Mouse (Mus musculus) hindbrain, embryonic 16.5 days (tissue): ENCODE data around the gene Mad2l2. TPM values are rescaled to one million over a fixed set of nuclear protein-coding genes. Genes with fewer than 3 reads are reported as not detected.

Source experiments
- ATAC-seq: fragments of 200-750 bp; cut with Nextera tagmentation; 2 replicates; pipeline ENCODE4 v1.8.0; 2017; ENCODE audit warnings: moderate TSS enrichment, moderate library complexity
- H3K27ac ChIP-seq: fragments of 300-500 bp; sonication (generic); 2 replicates; pipeline ENCODE4 v1.5.1; 2014; ENCODE audit warnings: low read depth, mild to moderate bottlenecking, control low read depth, low read length, moderate library complexity
- H3K27me3 ChIP-seq: fragments of 300-500 bp; sonication (generic); replicated peaks from 2 replicates; pipeline ENCODE4 v1.6.1; 2014; ENCODE audit warnings: low read length; ENCODE audit not compliant: control insufficient read depth, insufficient read depth
- H3K36me3 ChIP-seq: fragments of 300-500 bp; sonication (generic); 2 replicates; pipeline ENCODE4 v1.6.1; 2014; ENCODE audit warnings: mild to moderate bottlenecking, low read length, moderate library complexity, mixed read lengths; ENCODE audit not compliant: control insufficient read depth, insufficient read depth
- H3K4me1 ChIP-seq: fragments of 300-500 bp; sonication (generic); 2 replicates; pipeline ENCODE4 v1.6.1; 2014; ENCODE audit warnings: low read depth, low read length; ENCODE audit not compliant: control insufficient read depth, insufficient read depth
- H3K4me2 ChIP-seq: fragments of 300-500 bp; sonication (generic); 2 replicates; pipeline ENCODE4 v1.6.1; 2014; ENCODE audit warnings: mild to moderate bottlenecking, low read length, control low read depth, moderate library complexity
- H3K4me3 ChIP-seq: fragments of 300-500 bp; sonication (generic); 2 replicates; pipeline ENCODE4 v1.5.1; 2014; ENCODE audit warnings: mild to moderate bottlenecking, low read length, control low read depth, moderate library complexity
- H3K9ac ChIP-seq: fragments of 300-500 bp; sonication (generic); 2 replicates; pipeline ENCODE4 v1.6.1; 2014; ENCODE audit warnings: low read depth, mild to moderate bottlenecking, control low read depth, low read length, moderate library complexity
- H3K9me3 ChIP-seq: fragments of 300-500 bp; sonication (generic); 2 replicates; pipeline ENCODE4 v1.6.1; 2014; ENCODE audit warnings: mild to moderate bottlenecking, low read length, moderate library complexity; ENCODE audit not compliant: control insufficient read depth
- WGBS: fragments of 180-500 bp; shearing (Covaris S2); extraction: QIAGEN DNeasy Blood & Tissue Kit; methylation state at CpG from one replicate; pipeline ENCODE4 v1.1.7; 2014; 5-methylcytosine and 5-hydroxymethylcytosine counted together
- polyA plus RNA-seq: library from polyadenylated mRNA; unstranded; fragments of >200 nt; fragmentation: Nextera tagmentation; extraction: Ambion mirVana; gene quantifications from 2 replicates; pipeline ENCODE4 v1.2.1, GENCODE M21; 2015

Gene Mad2l2
- polyA plus RNA-seq, 1 experiment from 2014 or later: 98.0 TPM

DNA sequence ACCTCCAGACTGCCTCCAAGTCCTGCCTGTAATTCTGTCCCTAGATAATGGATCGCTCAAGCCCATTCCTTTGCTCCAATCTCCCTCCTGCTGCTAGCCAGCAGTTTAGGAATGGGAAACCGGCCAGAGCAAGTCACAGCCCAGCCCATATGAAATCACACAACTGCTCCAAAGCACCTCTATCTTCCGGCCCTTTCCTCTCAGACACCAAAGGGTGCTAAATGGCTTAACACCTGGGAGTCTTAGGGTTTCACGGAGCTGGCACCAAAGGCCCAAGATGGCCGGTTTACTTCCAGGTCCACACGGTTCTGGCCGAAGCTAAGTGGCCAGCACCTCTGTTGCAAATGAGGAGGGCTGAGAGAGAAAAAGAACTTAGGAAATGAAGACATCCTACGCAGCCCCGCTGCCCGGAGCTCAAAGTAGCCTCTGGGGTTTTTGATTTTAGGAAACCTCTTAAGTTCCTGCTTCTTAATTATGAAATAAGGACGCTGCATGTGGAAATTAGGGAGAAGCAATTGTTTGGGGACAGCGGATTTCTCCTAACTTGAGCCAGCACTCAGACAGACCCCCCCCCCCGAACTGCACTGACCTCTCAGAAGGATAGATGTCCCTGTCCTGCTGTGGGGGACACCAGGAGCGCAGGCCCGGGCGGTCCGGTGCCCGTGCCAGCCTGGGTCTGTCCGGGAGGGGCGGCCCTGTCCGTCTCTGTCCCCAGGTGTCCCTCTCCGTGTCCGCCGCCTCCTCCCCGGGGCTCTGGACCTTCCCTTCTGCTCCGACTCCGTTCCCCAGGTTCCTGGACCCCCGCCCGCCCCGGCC, 42.9 kb upstream of the Mad2l2 start:
- WGBS: 3% methylated on average over 29 of the region's 30 CpGs
- H3K36me3 ChIP-seq: no peaks in the 10 kb centered on the region
- peaks cover 13% of the 10 kb centered on the region for H3K4me1 ChIP-seq
- H3K9ac ChIP-seq: peak overlapping the region; percentile 71
- no peaks in the 10 kb centered on the region for H3K27me3 ChIP-seq
- peak overlapping the region; percentile 53 for H3K4me3 ChIP-seq
- no peaks in the 10 kb centered on the region for H3K9me3 ChIP-seq
- ATAC-seq: no peak; the same call in 1 of the 2 replicates
- peak overlapping the region; percentile 79 for H3K4me2 ChIP-seq
- peak overlapping the region; percentile 55 for H3K27ac ChIP-seq

GRCm38 (mm10) chr4:148087907-148088527, 42.2 kb upstream of the Mad2l2 start, which contains the start of gene Agtrap:
Agtrap (minus strand) TSS chr4:148088031.
- Histone ChIP-seq H3K36me3 (no peaks in the 10 kb centered on the region), H3K27me3 (no peaks in the 10 kb centered on the region), H3K4me3 (peak within 1 kb of the TSS; percentile 53), H3K27ac (peak within 1 kb of the TSS; percentile 76), H3K4me2 (peak within 1 kb of the TSS; percentile 79), H3K9ac (peak within 1 kb of the TSS; percentile 71), H3K4me1 (peaks cover 13% of the 10 kb centered on the region), H3K9me3 (no peaks in the 10 kb centered on the region)
- WGBS: 4% methylated on average over 34 of the region's 34 CpGs
- peak; percentile 93 for ATAC-seq

DNA sequence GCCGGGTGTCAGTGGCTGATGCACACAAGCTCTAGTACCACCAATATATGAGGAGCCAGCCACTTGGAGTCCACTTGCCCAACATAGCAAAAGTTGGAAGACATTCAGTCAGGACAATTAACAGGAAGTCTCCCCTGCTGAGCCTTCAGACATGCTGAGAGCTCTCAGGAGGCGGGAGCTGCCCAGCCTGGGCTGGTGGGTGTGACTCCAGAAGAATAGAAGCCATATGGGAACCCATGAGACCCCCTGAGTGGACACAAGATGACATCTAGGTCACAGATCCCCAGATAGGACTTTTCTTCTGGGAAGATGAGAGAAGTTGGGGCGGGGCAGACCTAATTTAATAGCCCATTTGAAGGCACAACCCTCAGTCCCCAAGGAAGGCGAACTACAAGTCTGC, 41.0 kb upstream of the Mad2l2 start:
- Histone ChIP-seq H3K9me3 (no peaks in the 10 kb centered on the region), H3K9ac (no peak overlapping the region), H3K4me1 (peaks cover 13% of the 10 kb centered on the region), H3K36me3 (no peaks in the 10 kb centered on the region), H3K4me3 (no peak overlapping the region), H3K27ac (no peak overlapping the region), H3K4me2 (no peak overlapping the region), H3K27me3 (no peaks in the 10 kb centered on the region)
- WGBS: 52% methylated on average over 4 of the region's 4 CpGs
- no peak for ATAC-seq

DNA sequence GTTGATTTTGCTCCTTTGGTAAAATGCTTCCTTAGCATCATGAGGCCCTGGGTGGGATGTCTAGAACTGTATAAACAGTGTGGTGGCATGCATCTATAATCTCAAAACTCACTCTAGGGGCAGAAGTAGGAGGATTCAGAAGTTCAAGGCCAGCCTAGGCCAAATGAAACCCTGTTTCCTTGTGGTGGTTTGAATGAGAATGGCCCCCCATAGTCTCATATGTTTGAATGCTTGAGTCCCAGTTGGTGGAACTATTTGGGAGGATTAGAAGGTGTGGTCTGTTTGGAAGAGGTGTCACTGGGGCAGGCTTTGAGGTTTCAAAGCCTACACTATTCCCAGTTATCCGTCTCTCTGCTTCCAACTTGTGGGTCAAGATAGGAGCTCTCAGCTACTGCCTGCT, 39.0 kb upstream of the Mad2l2 start:
- Histone ChIP-seq H3K36me3 (no peaks in the 10 kb centered on the region), H3K9me3 (no peaks in the 10 kb centered on the region), H3K9ac (no peak overlapping the region), H3K4me1 (peaks cover 13% of the 10 kb centered on the region), H3K27me3 (no peaks in the 10 kb centered on the region), H3K4me2 (no peak overlapping the region), H3K4me3 (no peak overlapping the region), H3K27ac (no peak overlapping the region)
- WGBS: 100% methylated on average over 1 of the region's 1 CpGs
- no peak for ATAC-seq

DNA sequence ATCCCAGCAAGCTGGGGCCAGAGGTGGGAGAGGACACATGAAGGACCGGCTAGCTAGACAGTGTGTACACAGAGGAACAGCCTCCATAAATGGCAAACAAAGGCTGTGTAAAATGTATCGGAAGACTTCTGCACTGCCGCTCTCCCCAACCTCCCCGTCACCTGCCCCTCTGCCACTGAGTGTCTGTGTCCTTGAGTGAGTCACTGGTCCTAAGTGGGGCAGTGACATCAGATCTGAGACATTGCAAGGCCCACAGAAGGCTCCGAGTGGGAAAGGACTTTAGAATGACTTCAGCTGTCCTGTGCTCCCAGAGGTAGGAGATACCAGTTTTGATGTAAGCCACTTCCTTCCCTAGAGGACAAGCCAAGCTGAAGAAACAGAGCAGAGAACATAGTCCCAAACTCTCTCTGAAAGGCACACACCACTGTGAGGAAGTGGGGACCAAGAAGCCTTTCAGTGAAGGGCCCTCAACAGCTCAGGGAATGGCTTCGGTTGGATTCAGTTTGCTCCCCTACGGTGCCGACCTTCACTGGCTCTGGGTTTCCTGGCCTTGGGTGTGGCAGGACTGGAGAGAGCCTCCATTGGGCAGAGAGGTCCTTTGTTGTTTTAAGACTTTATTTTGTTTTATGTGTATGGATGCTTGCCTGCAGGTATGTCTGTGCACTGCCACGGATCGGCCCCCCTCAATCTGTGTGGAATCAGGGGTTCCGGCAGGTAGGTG, 37.5 kb upstream of the Mad2l2 start:
- Histone ChIP-seq H3K36me3 (no peaks in the 10 kb centered on the region), H3K4me3 (no peak overlapping the region), H3K4me1 (peaks cover 6% of the 10 kb centered on the region), H3K9ac (no peak overlapping the region; the same call in 1 of the 2 replicates), H3K27me3 (no peaks in the 10 kb centered on the region), H3K9me3 (no peaks in the 10 kb centered on the region), H3K27ac (no peak overlapping the region), H3K4me2 (no peak overlapping the region)
- WGBS: 88% methylated on average over 11 of the region's 11 CpGs
- ATAC-seq: no peak

GRCm38 (mm10) chr4:148094161-148094560, 36.0 kb upstream of the Mad2l2 start:
- Histone ChIP-seq H3K36me3 (no peaks in the 10 kb centered on the region), H3K9ac (no peak overlapping the region), H3K4me2 (no peak overlapping the region), H3K27ac (no peak overlapping the region), H3K4me3 (no peak overlapping the region), H3K4me1 (peaks cover 2% of the 10 kb centered on the region; the same call in 1 of the 2 replicates), H3K9me3 (no peaks in the 10 kb centered on the region), H3K27me3 (no peaks in the 10 kb centered on the region)
- WGBS: 82% methylated on average over 5 of the region's 5 CpGs
- no peak for ATAC-seq

DNA sequence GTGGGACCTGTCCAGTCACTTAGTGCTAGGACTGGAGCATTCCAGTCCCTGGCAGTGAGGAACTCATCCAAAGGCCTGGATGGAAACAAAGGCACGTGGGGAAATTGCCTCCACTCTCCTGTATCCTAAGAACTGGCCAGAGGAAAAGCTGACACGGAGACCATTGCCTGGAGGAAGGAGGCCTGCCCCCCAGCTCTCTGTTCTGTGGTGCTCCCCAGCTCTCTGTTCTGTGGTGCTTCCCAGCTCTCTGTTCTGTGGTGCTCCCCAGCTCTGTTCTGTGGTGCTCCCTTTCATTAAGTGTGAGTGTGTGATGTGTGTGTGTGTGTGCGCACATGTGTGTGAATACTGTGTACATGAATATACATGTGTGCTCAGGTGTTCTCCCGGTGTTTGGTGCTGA, 35.1 kb upstream of the Mad2l2 start:
- H3K27me3 ChIP-seq: no peaks in the 10 kb centered on the region
- no peak overlapping the region for H3K4me2 ChIP-seq
- H3K4me3 ChIP-seq: no peak overlapping the region
- H3K36me3 ChIP-seq: no peaks in the 10 kb centered on the region
- peaks cover 2% of the 10 kb centered on the region; the same call in 1 of the 2 replicates for H3K4me1 ChIP-seq
- ATAC-seq: no peak
- no peaks in the 10 kb centered on the region for H3K9me3 ChIP-seq
- no peak overlapping the region for H3K27ac ChIP-seq
- no peak overlapping the region for H3K9ac ChIP-seq
- 74% methylated on average over 4 of the region's 4 CpGs for WGBS

GRCm38 (mm10) chr4:148097936-148098335, 32.2 kb upstream of the Mad2l2 start:
- H3K27me3 ChIP-seq: no peaks in the 10 kb centered on the region
- 0 out of 2 replicates have a peak overlapping the region, but pooled peaks have one; percentile 0 for H3K27ac ChIP-seq
- H3K4me1 ChIP-seq: peaks cover 12% of the 10 kb centered on the region
- H3K9ac ChIP-seq: no peak overlapping the region
- no peaks in the 10 kb centered on the region for H3K9me3 ChIP-seq
- no peak overlapping the region for H3K4me3 ChIP-seq
- WGBS: 87% methylated on average over 2 of the region's 2 CpGs
- H3K4me2 ChIP-seq: no peak overlapping the region
- H3K36me3 ChIP-seq: no peaks in the 10 kb centered on the region
- ATAC-seq: no peak

DNA sequence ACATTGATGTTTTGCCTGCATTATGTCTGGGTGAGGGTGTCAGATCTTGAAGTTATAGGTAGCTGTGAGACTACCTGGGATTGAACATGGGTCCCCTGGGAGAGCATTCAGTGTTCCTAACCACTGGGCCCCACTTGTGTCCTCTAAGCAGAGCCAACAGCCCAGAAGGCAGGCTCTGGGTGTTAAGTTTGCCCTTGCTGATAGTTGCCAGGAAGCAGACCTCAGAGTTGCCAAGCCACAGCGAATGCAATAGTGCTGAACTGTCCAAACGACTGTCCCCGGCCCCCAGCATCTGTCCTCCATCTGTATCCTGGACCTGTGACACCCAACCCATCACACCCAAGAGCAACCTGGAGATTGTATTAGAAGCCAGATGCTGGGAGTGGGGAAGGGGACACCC, 31.5 kb upstream of the Mad2l2 start:
- H3K9me3 ChIP-seq: no peaks in the 10 kb centered on the region
- no peak for ATAC-seq
- peaks cover 12% of the 10 kb centered on the region for H3K4me1 ChIP-seq
- no peaks in the 10 kb centered on the region for H3K36me3 ChIP-seq
- H3K4me2 ChIP-seq: no peak overlapping the region
- no peak overlapping the region for H3K9ac ChIP-seq
- 78% methylated on average over 3 of the region's 3 CpGs for WGBS
- no peak overlapping the region for H3K4me3 ChIP-seq
- H3K27ac ChIP-seq: no peak overlapping the region
- H3K27me3 ChIP-seq: no peaks in the 10 kb centered on the region
